Mouse (Mus musculus) thymus, postnatal 0 days (tissue): ENCODE measurements around the gene 5730507C01Rik. TPM values are rescaled to one million over a fixed set of nuclear protein-coding genes. Genes with fewer than 3 reads are reported as not detected.
"Not testable (repeated sequence)": the region's sequence is repeated elsewhere in the genome, so short reads cannot be mapped to it uniquely, and the experiment has no call there.

Source experiments
- DNase-seq: peaks from one replicate; pipeline ENCODE4 v3.0.0-alpha.2; 2015; ENCODE audit warnings: low spot score
- polyA plus RNA-seq: library from polyadenylated mRNA; unstranded; fragments of >200 nt; fragmentation: Nextera tagmentation; extraction: Ambion mirVana; gene quantifications from 2 replicates; pipeline ENCODE4 v1.2.1, GENCODE M21; 2015

The 5730507C01Rik gene
- 0.70 and 1.5 TPM in 2 replicates for polyA plus RNA-seq

- peak; percentile 58 for DNase-seq
Observed at GRCm38 (mm10) chr12:18514171-18514570, at the start of gene 5730507C01Rik. TSS of gene 5730507C01Rik (plus strand) at chr12:18514510.

- not testable (repeated sequence) for DNase-seq
Observed at GRCm38 (mm10) chr12:18514616-18515015, 306 bp downstream of the 5730507C01Rik start.

GRCm38 (mm10) chr12:18515077-18515476, 767 bp downstream of the 5730507C01Rik start:
- peak; percentile 2 for DNase-seq
